Mouse (Mus musculus): Measurements from ENCODE around the gene Gtf2i.

Gene Gtf2i

GRCm38 (mm10) chr5:134279371-134279770 lies 35.2 kb downstream of the Gtf2i start:
- in situ Hi-C loops (cut with MboI, MseI): no loop called here

DNA sequence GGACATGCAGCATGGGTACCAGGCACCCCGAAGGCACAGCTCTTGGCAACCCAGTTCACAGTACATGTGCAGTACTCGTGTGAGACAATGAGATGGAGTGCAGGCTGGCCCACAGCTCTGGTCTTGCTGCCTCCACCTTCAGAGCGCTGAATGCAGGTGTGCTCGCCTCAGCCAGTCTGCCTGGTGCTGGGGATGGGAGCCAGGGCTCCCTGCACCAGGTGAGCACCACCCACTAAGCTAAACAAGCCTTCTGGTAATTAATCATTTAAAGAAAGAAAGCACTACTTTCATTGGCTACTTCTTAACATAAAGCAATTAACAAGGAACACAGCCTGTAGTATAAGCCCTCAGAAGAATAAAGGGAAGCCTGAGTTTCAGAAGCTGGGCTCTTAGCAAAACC lies 37.5 kb downstream of the Gtf2i start:
- in situ Hi-C loops (cut with MboI, MseI): no loop called here

DNA sequence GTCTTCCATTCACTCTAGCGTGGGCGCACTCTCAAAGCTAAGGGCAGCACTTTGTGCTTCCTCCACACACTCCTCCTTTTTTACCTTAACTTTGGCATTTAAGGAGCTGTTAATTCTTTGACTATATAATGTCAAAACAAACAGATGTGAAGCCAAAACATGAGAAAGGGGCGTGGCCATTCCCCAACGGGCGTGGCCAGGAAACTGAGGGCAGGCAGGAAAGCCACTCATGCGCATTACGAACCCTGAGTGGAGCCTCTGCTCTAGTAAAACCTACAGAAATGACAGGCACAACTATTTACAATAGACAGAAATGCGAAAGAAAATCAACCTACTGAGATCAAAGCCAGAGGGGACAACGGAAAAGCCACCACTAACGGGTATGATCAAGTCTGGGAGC lies 39.0 kb downstream of the Gtf2i start:
- in situ Hi-C loops (cut with MboI, MseI): no loop called here

DNA sequence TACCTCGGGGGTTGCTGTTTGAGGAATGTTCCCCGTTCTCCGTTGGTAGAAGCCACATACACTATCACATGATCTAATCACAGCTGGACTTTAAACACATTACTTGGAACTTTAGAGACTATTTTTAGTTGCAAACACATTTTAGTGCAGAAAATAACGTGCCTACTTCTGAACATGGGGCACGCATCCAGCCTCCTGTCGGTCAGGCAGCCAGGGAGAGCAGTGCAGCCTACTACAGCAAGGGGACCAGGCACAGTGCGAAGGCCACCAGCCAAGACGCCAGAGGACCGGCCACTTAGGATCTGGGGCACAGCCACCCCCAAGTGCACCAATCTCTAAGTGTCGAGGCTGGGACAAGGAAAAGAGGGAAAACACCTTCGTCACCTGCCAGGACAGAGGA lies 39.5 kb downstream of the Gtf2i start:
- in situ Hi-C loops (cut with MboI, MseI): no loop called here

GRCm38 (mm10) chr5:134273761-134274160 lies 40.8 kb downstream of the Gtf2i start:
- in situ Hi-C loops (cut with MboI, MseI): no loop called here

GRCm38 (mm10) chr5:134272761-134273160 lies 41.8 kb downstream of the Gtf2i start:
- in situ Hi-C loops (cut with MboI, MseI): no loop called here

- in situ Hi-C loops (cut with MboI, MseI): no loop called here
Observed at GRCm38 (mm10) chr5:134271421-134271820, 43.1 kb downstream of the Gtf2i start.

DNA sequence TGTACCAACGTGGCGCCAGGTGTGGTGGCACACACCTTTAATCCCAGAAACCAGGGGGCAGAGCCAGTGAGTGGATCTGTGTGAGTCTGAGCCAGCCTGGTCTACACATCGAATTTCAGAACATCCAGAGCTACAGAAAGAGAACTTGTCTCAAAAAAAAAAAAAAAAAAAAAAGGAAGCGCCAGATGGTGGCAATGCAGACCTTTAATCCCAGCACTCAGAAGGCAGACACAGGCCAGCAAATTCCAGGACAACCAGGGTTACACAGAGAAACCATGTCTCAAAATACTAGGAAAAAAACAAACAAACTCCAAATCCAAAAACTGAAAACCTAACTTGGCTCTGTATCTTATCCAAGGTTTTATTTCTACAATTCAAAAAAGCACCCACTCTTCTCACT lies 44.0 kb downstream of the Gtf2i start:
- in situ Hi-C loops (cut with MboI, MseI): no loop called here

DNA sequence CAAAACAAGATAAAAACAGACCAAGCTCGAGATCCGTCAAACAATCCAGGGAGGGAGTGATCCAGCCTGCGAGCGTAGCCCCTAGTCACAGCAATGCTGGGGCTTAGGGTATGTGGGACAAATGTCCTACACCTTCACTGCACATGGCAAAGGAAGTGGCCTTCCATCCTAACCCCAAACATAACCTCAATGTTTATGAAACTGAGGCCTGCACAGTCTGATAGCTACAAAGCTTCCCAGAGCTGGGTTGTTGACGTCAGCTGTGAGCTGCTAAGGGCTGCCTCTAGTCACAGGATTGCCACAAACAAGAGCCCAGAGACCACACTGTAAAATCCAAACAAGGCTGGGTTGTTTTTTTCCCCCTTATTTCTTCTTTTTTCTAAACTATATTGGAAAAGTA lies 44.8 kb downstream of the Gtf2i start:
- in situ Hi-C loops (cut with MboI, MseI): no loop called here

DNA sequence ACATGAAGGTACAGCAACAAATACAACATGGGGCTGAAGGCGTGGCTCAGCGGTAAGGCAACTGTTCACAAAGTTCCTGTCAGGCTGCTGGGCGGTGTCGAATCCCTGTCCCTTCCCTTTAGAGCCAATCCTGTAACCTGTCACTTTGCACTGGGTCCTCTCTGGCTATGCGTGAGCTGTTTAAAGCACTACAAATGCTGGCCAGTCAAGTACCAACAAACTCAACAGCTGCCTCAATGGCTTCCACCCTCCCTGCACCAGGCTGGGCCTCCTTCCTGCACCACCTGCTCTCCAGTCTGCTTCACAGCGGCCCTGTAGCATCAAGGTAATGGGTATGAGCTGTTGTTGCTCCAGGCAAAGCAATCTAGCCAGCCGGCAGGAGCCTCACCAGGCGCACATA lies 45.8 kb downstream of the Gtf2i start:
- in situ Hi-C loops (cut with MboI, MseI): no loop called here

DNA sequence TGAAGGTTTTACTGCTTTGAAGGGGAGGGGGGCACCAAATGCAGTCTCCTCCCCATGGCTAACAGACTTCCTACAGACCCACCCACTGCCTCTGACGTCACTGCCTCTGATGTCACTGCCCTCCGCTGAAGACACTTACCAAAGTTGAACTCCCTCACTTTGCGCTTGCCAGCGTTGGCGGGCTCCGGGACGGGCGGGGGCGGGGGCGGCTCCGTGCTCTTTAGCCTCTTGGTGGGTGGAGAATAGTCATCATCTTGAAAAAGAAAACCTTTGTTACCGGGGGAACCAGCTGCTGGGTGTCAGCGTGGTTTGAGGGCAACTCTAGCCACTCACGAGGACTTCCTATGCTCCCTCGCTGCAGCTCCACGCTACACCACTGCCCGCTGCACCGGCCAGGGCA lies 48.2 kb downstream of the Gtf2i start:
- in situ Hi-C loops (cut with MboI, MseI): no loop called here

DNA sequence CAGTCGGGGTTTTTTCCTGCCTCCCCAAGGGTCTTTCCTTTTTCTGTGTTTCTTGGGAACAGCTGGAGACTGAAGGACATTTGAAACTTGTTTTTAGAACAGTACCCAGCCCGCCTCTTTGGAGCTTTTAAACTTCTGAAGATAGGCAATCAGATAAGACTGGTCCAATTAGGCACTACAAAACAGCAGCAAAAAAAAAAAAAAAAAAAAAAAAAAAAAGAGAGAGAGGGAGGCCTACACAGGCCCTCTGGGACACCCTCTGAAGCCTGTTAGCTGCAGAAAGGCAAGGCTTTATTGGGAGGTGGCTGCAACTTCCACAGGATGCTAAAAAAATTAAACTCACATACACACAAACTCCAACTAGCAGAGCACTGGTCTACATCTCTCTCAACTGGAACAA lies 48.7 kb downstream of the Gtf2i start:
- in situ Hi-C loops (cut with MboI, MseI): no loop called here

- in situ Hi-C loops (cut with MboI, MseI): loop anchor here (5.0 kb wide), 2 partner anchors 33 to 82 kb away; partner anchors contain the start of gene Ncf1
Observed at GRCm38 (mm10) chr5:134260001-134260636, 54.4 kb downstream of the Gtf2i start.

GRCm38 (mm10) chr5:134258934-134259333 lies 55.6 kb downstream of the Gtf2i start:
- in situ Hi-C loops (cut with MboI, MseI): no loop called here

DNA sequence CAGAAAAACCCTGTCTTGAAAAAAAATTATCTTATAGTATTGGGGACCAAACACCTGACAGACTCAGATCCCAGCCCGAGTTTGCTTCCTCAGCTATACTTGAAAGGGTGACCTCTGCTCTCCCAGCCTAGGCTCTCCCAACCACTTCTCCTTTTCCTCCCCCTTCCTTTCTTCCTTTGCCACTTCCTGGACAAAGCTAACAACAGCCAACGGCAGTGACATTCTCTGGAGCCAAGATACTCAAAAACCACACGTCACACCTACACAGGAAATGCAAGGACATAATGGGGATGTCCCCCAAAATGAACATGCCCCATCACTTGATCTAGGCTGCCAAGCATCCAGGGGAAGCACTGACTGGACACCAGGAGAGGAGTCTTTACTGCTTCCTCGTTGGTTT lies 56.2 kb downstream of the Gtf2i start:
- in situ Hi-C loops (cut with MboI, MseI): no loop called here

- in situ Hi-C loops (cut with MboI, MseI): no loop called here
Observed at GRCm38 (mm10) chr5:134257349-134258031, 57.1 kb downstream of the Gtf2i start.

DNA sequence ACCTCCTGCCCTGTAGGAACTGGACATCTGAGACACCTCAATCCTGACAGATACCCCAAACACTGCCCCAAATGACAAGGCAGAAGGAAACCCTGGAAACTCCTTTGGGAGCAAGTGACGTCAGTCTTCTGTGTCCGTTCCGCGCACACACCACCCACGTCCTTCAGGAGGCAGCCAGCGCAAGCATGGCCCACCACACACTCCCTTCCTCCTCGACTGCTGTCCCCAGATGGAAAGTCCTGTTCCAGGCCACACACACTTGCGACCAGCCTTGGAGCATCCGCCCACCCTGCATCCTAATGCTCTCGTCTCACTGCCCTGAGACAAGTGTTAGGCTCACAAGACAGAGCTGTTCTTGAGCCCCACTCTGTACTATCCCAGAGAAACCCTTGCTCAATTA lies 59.3 kb downstream of the Gtf2i start:
- in situ Hi-C loops (cut with MboI, MseI): no loop called here

GRCm38 (mm10) chr5:134253806-134254205 lies 60.8 kb downstream of the Gtf2i start:
- in situ Hi-C loops (cut with MboI, MseI): loop anchor here (5.0 kb wide), 1 partner anchor 62 kb away; no protein-coding TSS in a partner anchor

DNA sequence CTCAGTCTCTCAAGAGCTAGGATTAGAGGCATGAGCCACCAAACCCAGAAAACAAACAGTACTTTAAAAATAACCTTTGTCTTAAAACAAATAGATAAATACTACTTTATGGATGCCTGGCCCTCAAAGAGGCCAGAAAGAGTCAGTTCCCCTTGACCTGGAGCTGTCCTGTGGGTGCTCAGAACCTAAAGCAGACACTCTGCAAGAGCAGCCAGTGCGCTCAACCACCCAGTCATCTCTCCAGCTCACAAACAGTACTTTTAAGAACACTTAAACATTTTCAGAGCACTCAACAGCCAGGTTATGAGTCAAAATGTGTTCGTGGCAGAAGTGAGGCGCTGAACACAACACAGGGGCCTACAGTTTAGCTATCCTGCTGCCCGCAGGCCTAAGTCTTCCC lies 63.5 kb downstream of the Gtf2i start:
- in situ Hi-C loops (cut with MboI, MseI): loop anchor here (5.0 kb wide), 1 partner anchor 59 kb away; no protein-coding TSS in a partner anchor

GRCm38 (mm10) chr5:134250601-134251000 lies 64.0 kb downstream of the Gtf2i start:
- in situ Hi-C loops (cut with MboI, MseI): loop anchor here (5.0 kb wide), 1 partner anchor 58 kb away; no protein-coding TSS in a partner anchor

- in situ Hi-C loops (cut with MboI, MseI): no loop called here
Observed at GRCm38 (mm10) chr5:134249245-134249649, 65.3 kb downstream of the Gtf2i start.

DNA sequence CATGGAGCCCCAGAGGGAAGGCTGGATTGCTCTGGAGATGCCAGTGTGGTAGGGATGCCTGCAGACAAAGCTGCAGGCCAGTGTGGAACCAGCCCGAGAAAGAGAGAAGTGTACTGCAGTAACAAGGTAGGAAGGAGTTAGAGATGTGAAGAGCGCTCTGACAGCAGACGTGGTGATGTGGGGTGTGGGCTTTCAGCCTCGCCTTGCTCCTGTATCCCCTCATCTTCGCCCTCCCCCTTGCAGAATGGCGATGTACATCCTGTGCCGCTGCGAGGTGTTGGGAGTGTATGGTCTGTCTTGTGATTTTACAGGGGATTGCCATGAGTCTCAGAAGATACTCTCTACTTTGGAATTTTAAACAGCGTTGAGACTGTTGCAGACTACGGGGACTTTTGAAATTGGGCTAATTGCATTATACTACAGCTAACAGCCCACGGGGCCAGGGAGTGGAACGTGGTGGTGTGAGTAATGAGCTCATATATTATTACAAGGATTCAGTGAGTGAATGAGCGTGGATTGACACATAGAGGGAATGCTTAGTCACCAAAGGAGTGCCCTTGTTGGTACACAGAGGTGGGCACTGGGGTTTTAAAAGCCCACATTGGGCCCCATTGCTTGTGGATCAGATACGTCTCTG lies 65.8 kb downstream of the Gtf2i start:
- in situ Hi-C loops (cut with MboI, MseI): no loop called here

DNA sequence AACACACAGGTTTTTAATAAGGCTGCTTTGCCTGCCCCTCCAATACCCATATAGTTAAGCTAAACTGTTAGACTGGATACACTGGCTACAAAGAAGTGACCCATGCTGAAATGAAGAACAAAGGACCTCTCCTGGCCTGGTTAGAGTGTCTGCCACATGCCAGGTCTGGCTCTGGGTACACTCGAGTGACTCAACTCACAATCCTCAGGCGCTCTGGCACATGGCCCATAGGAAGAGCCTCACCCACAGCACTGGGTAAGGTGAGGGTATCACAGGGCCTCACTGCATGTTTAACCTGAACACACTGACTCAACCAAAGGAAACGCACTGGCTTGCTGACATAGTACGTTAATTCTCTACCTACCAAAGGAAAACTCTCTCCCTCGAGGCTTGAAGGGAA lies 68.4 kb downstream of the Gtf2i start:
- in situ Hi-C loops (cut with MboI, MseI): no loop called here

Measured in regulatory T cell (primary cell).